In genomic region chr19:17011261-17011995, GRCm38 (mm10) we compare ENCODE assay signal across 7 mouse cellular contexts. TPM values are rescaled to one million over a fixed set of nuclear protein-coding genes. Genes with fewer than 3 reads are reported as not detected.
DNase-seq lines count a peak whose midpoint lies in the region; ATAC-seq and TF ChIP-seq lines count a peak whose summit lies in the region.

No protein-coding gene starts in this region.

- H3K27me3 ChIP-seq in midbrain, embryonic 13.5 days = 0 out of 2 replicates have a peak, but pooled peaks cover 2% of the 10 kb centered on the region
- H3K27me3 ChIP-seq in midbrain, embryonic 16.5 days (ENCODE audit: control insufficient read depth, insufficient read depth, low read depth, low read length) = no peaks in the 10 kb centered on the region
- H3K27me3 ChIP-seq in forebrain, embryonic 15.5 days = no peaks in the 10 kb centered on the region
- no peaks in the 10 kb centered on the region for H3K27me3 ChIP-seq in lung, embryonic 14.5 days (ENCODE audit: insufficient read depth, low read length)

- no peaks in the 10 kb centered on the region for H3K36me3 ChIP-seq in midbrain, embryonic 13.5 days
- no peaks in the 10 kb centered on the region for H3K36me3 ChIP-seq in midbrain, embryonic 16.5 days (ENCODE audit: control insufficient read depth, insufficient read depth, low read length)
- H3K36me3 ChIP-seq in forebrain, embryonic 15.5 days = no peaks in the 10 kb centered on the region
- H3K36me3 ChIP-seq in lung, embryonic 14.5 days (ENCODE audit: insufficient read depth) = no peaks in the 10 kb centered on the region

- no peak for TF ChIP-seq CTCF in lung, embryonic 14.5 days (IDR thresholded peaks at IDR 0.05; ENCODE audit: low read depth)

- no peak overlapping the region for H3K4me2 ChIP-seq in midbrain, embryonic 13.5 days (replicated peaks)
- H3K4me2 ChIP-seq in midbrain, embryonic 16.5 days (ENCODE audit: low read length) = no peak overlapping the region
- H3K4me2 ChIP-seq in forebrain, embryonic 15.5 days (replicated peaks) = no peak overlapping the region
- H3K4me2 ChIP-seq in lung, embryonic 14.5 days = no peak overlapping the region

- ATAC-seq in midbrain, embryonic 13.5 days = peak; percentile 83
- no peak for ATAC-seq in midbrain, embryonic 16.5 days
- ATAC-seq in forebrain, embryonic 15.5 days (replicated peaks) = peak; percentile 79
- ATAC-seq in lung, embryonic 14.5 days (ENCODE audit: insufficient read depth) = peak; percentile 93
- ATAC-seq in erythroblast, adult 5-6 weeks (replicated peaks; ENCODE audit: low FRiP score, poor library complexity, severe bottlenecking) = no peak

- H3K27ac ChIP-seq in midbrain, embryonic 13.5 days = no peak overlapping the region
- H3K27ac ChIP-seq in midbrain, embryonic 16.5 days (ENCODE audit: low read length) = no peak overlapping the region
- H3K27ac ChIP-seq in forebrain, embryonic 15.5 days (replicated peaks) = no peak overlapping the region
- no peak overlapping the region for H3K27ac ChIP-seq in lung, embryonic 14.5 days (ENCODE audit: low read depth)

- H3K9ac ChIP-seq in midbrain, embryonic 13.5 days (replicated peaks) = no peak overlapping the region
- no peak overlapping the region for H3K9ac ChIP-seq in midbrain, embryonic 16.5 days (ENCODE audit: low read depth, low read length)
- H3K9ac ChIP-seq in forebrain, embryonic 15.5 days (replicated peaks) = no peak overlapping the region
- no peak overlapping the region for H3K9ac ChIP-seq in lung, embryonic 14.5 days

- WGBS in midbrain, embryonic 13.5 days = 64% methylated on average over 6 of the region's 6 CpGs
- WGBS in midbrain, embryonic 16.5 days = 54% methylated on average over 6 of the region's 6 CpGs
- 31% methylated on average over 6 of the region's 6 CpGs for WGBS in forebrain, embryonic 15.5 days
- WGBS in lung, embryonic 14.5 days = 9% methylated on average over 6 of the region's 6 CpGs

- H3K4me3 ChIP-seq in midbrain, embryonic 13.5 days (replicated peaks) = no peak overlapping the region
- H3K4me3 ChIP-seq in midbrain, embryonic 16.5 days (ENCODE audit: low read depth, low read length) = no peak overlapping the region
- H3K4me3 ChIP-seq in forebrain, embryonic 15.5 days = no peak overlapping the region
- no peak overlapping the region for H3K4me3 ChIP-seq in lung, embryonic 14.5 days (ENCODE audit: low read depth, low read length)

- H3K4me1 ChIP-seq in midbrain, embryonic 13.5 days (replicated peaks) = 0 out of 2 replicates have a peak, but pooled peaks cover 4% of the 10 kb centered on the region
- H3K4me1 ChIP-seq in midbrain, embryonic 16.5 days (ENCODE audit: control insufficient read depth, insufficient read depth, low read length) = no peaks in the 10 kb centered on the region
- H3K4me1 ChIP-seq in forebrain, embryonic 15.5 days = 0 out of 2 replicates have a peak, but pooled peaks cover 5% of the 10 kb centered on the region
- 0 out of 2 replicates have a peak, but pooled peaks cover 2% of the 10 kb centered on the region for H3K4me1 ChIP-seq in lung, embryonic 14.5 days (ENCODE audit: insufficient read depth)

- peak; percentile 27 to 32 for DNase-seq in adrenal gland, postnatal 36 days
- DNase-seq in kidney, adult 9 months = peak; percentile 26
- peak; percentile 81 for DNase-seq in lung, embryonic 14.5 days

- no peaks in the 10 kb centered on the region for H3K9me3 ChIP-seq in midbrain, embryonic 13.5 days
- no peaks in the 10 kb centered on the region for H3K9me3 ChIP-seq in midbrain, embryonic 16.5 days (replicated peaks; ENCODE audit: control insufficient read depth, low read length, poor library complexity, severe bottlenecking)
- H3K9me3 ChIP-seq in forebrain, embryonic 15.5 days = no peaks in the 10 kb centered on the region
- no peaks in the 10 kb centered on the region for H3K9me3 ChIP-seq in lung, embryonic 14.5 days (ENCODE audit: low read depth, low read length)

RNA-seq across cellular contexts. Expression of gene Prune2, which starts 55.5 kb away (rescaled TPM):
- polyA plus RNA-seq in midbrain, embryonic 13.5 days (2015; fragmentation: Nextera tagmentation; extraction: Ambion mirVana) = 3.3 and 3.6 TPM in 2 replicates
- polyA plus RNA-seq in midbrain, embryonic 16.5 days (2015; fragmentation: Nextera tagmentation; extraction: Ambion mirVana) = 8.0 and 8.2 TPM in 2 replicates
- 10 to 100 TPM; 18.5 to 24.1 TPM for total RNA-seq in adrenal gland, postnatal 36 days (2021)
- 2.6 and 3.2 TPM in 2 replicates for polyA plus RNA-seq in forebrain, embryonic 15.5 days (2015; fragmentation: Nextera tagmentation; extraction: Ambion mirVana)
- polyA plus RNA-seq in lung, embryonic 14.5 days (2014; fragmentation: Nextera tagmentation; extraction: Ambion mirVana) = 1.4 and 1.9 TPM in 2 replicates
- total RNA-seq in erythroblast, adult 5-6 weeks (2015; ENCODE audit: low replicate concordance) = not detected in 2 replicates
- total RNA-seq in erythroblast, adult 5-6 weeks (2017; ENCODE audit: low replicate concordance) = 0.09 TPM in 1 of 2 replicates, not detected in the other

Comparison
In these comparisons a context has a peak if more than half of its experiments do, and no peak if none do; other contexts are left out.
1. ATAC-seq: peak in midbrain, embryonic 13.5 days (single experiment), forebrain, embryonic 15.5 days (single experiment) and lung, embryonic 14.5 days (single experiment); none in midbrain, embryonic 16.5 days (single experiment) and erythroblast, adult 5-6 weeks (single experiment).
2. DNase-seq: peak in every context shown above with its lines; median percentile 81 in lung, embryonic 14.5 days; 30 in adrenal gland, postnatal 36 days; 26 in kidney, adult 9 months.